Mouse (Mus musculus) CD4-positive, CD25-positive, alpha-beta regulatory T cell, adult 2 months (primary cell): ENCODE measurements around the gene Onecut3.

Experiments
- DNase-seq: peaks from one replicate; pipeline ENCODE4 v3.0.0-alpha.2; 2012; ENCODE audit warnings: low read depth, low spot score

Gene Onecut3

GRCm38 (mm10) chr10:80494732-80495131 is at the start of gene Onecut3:
Onecut3 (plus strand) TSS chr10:80494835.
- peak; percentile 73 for DNase-seq

DNA sequence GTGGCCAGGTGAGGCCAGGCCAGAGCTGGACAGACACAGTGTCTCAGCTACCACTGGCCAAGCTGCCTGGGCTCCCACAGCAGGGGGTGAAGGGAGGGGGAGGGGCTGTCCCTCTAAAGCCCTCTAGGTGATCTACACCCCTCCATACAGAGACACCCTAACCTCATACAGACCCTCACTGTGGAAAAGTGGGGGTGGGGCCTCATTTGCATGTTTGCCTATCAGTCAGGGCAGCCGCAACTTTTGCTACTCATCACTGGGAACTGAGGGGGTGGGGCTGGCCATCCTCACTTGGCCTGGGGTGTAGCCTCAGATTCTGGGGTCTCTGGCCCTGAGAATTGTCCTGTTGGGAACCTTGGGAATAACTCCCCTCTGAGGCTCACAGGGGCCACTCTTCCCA is 49.6 kb upstream of the Onecut3 start:
- no peak for DNase-seq

- peak; percentile 94 for DNase-seq
Measured at GRCm38 (mm10) chr10:80445898-80446601, 48.6 kb upstream of the Onecut3 start.

- no peak for DNase-seq
Measured at GRCm38 (mm10) chr10:80450599-80450998, 44.0 kb upstream of the Onecut3 start.

DNA sequence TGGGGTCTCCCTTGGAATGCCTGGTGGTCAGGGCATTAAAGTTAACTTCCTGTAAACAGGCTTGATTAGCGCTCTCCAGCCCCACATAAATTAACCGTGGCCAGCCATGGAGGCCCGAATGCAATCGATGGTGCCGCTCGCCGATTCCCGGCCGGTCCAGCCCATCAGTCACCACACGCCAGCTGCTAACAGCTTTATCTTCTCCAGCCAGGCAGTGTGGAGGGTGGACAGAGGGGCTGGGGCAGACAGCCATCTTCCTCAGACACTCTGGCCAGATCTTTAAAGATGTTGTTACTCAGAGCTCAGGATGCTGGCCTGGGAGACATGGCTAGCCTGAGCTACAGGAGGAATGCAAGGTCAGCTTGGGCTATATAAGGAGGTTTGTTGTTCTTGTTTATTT is 41.0 kb upstream of the Onecut3 start:
- DNase-seq, result no peak

- DNase-seq, result no peak
Measured at GRCm38 (mm10) chr10:80454781-80455180, 39.9 kb upstream of the Onecut3 start.

- DNase-seq, result no peak
Measured at GRCm38 (mm10) chr10:80455697-80456096, 38.9 kb upstream of the Onecut3 start.

DNA sequence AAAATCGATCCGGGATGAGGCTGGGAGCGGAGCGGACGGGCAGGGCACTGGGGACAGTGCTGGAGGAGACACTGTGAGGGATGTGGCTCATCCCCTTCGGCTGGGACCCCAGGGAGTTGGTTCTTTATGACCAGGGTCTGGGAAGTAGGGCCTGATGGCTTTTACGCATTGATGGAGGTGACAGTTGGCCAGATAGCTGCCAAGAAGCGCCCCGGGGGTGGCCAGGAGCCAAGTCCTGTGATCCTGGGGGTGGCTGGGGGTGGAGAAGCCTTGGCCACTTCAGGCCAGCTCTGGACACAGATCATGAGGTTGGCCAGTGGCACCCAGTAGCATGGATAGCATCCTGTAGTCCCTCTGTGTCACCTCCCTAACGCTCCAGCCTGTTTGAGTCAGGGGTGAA is 35.4 kb upstream of the Onecut3 start:
- no peak for DNase-seq

DNA sequence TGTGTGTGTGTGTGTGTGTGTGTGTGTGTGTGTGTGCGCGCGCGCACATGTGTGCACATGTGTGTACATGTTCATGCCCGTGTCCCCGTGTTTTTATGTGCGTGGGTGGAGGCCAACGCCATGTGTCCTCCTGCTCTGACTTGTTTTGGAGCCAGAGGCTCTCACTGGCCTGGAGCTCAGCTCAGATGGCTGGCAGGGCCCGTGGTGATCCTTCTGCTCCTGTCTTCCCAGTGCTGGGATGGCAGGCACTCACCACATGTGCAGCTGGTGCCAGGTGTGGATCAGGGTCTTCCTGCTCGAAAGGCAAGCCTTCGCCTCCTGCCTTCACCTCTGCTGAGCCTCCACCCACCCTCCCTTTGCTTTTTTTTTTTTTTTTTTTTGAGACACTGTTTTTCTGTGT is 35.0 kb upstream of the Onecut3 start:
- no peak for DNase-seq

GRCm38 (mm10) chr10:80460324-80460723 is 34.3 kb upstream of the Onecut3 start:
- DNase-seq, result no peak

- DNase-seq, result no peak
Measured at GRCm38 (mm10) chr10:80461346-80461745, 33.3 kb upstream of the Onecut3 start.

DNA sequence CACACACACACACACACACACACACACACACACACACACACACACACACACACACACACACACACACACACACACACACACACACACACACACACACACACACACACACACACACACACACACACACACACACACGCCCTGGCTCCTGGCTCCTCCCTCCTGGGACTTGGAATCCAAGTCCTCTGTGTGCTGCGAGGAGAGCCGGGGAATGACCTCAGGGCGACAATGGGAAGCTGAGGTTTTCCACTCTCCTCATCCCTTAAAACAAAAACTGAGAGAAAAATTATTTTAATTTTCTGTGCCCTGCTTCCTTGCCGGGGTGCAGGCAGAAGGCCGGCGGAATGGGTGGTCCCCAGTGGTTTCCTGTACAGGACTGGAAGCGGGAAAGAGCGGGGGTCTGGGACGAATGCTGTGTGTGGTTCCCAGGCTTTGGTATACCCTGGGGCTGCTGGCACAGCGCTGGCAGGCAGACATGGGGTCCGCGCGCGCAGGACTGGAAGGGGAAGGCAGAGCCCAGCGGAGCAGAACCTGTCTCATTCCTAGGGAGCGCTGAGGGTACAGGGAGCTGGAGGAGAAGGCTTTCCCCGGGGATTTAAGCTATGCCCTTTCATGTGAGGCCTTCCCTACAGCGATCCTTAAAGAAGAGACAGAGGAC is 30.1 kb upstream of the Onecut3 start:
- DNase-seq, result no peak

DNA sequence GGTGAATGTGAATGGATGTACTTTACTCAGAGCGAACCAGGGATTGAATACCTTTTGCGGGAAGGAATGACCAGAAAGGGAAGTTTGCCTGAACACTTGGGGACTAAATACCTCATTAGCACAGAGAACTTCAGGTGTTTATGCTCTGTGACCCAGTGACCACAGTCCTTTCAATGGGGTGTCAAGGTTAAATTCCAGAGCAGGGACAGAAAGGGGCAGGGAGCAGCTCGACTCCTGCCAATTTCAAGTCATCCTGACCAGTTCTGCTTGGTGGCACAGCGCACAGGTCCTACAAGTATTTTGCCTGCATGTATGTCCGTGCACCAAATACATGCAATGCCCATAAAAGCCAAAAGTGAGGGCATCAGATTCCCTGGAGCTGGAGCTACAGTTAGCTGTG is 29.6 kb upstream of the Onecut3 start:
- DNase-seq, result no peak

GRCm38 (mm10) chr10:80475290-80475959 is 19.2 kb upstream of the Onecut3 start:
- DNase-seq, result peak; percentile 90

DNA sequence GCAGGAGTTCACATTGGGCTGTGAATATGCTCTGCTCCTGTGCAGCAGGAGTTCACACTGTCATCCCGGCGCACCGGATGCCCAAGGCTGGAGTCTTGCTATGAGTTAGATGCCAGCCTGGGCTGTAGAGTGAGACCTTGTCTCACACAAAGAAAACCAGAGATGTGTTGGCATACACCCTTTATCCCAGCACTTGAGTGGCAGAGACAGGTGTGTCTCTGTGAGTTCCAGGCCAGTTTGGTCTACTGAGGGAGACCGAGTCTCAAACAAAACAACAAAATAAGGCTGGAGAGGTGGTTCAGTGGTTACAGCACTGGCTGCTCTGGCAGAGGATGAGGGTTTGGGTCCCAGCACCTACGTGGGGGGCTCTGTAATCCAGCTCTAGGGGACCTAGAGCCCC is 16.1 kb upstream of the Onecut3 start:
- no peak for DNase-seq

- DNase-seq, result no peak
Measured at GRCm38 (mm10) chr10:80481002-80481401, 13.6 kb upstream of the Onecut3 start.

GRCm38 (mm10) chr10:80486862-80487379 is 7.7 kb upstream of the Onecut3 start:
- peak; percentile 41 for DNase-seq

DNA sequence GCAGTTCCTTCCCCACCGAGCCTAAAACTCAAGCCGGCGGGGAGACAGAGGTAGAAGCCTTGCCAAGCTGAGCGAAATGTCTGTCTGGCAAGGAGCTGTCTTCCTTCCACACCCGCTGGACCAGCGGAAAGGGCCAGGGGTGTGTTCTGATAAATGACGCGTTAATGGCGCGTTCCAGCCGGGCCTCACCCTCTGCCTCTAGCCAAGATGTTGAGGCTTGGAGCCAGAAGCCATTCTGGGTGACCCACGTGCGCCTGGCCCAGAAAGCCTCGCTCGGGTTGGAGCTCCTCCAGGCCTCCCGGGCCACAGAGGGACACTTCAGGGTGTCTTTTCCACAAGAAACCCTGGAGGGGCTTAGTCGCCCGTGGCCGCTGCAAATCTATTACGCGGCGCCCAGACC is 4.6 kb upstream of the Onecut3 start:
- no peak for DNase-seq

- peak; percentile 40 for DNase-seq
Measured at GRCm38 (mm10) chr10:80495901-80496300, 1.3 kb downstream of the Onecut3 start.

DNA sequence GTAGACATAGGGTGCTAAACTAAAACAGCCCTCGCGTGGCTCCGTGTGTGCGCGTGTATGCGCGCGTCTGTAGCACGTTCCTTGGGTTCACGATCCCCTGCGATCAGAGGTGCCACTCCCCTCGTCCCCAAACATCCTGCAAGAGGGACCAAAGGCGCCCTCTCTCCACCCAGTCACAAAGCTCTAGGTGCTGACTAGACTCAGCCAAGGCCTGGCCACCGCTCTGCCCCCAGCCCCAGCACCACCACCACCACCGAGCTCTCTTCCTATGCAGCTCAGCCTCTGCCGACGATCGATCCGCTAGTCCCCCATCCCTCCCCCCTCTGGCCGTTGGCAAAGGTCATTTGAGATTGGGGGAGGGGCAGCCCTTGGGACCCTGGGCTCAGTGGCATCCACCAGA is 1.8 kb downstream of the Onecut3 start:
- no peak for DNase-seq

- DNase-seq, result no peak
Measured at GRCm38 (mm10) chr10:80502291-80502690, 7.7 kb downstream of the Onecut3 start.

- DNase-seq, result no peak
Measured at GRCm38 (mm10) chr10:80502819-80503314, 8.2 kb downstream of the Onecut3 start.
